Mouse (Mus musculus) bone marrow macrophage, adult 2 months (primary cell): ENCODE data around the gene Map2k7.

ENCODE experiments used
- CTCF ChIP-seq: IDR thresholded peaks from 2 replicates; pipeline ENCODE4 v1.5.1; 2012; ENCODE audit warnings: low read depth, mild to moderate bottlenecking, low read length, moderate library complexity
- POLR2A ChIP-seq: IDR thresholded peaks from 2 replicates; pipeline ENCODE4 v1.6.1; 2012; ENCODE audit warnings: mild to moderate bottlenecking, low read depth, low read length, borderline replicate concordance

DNA sequence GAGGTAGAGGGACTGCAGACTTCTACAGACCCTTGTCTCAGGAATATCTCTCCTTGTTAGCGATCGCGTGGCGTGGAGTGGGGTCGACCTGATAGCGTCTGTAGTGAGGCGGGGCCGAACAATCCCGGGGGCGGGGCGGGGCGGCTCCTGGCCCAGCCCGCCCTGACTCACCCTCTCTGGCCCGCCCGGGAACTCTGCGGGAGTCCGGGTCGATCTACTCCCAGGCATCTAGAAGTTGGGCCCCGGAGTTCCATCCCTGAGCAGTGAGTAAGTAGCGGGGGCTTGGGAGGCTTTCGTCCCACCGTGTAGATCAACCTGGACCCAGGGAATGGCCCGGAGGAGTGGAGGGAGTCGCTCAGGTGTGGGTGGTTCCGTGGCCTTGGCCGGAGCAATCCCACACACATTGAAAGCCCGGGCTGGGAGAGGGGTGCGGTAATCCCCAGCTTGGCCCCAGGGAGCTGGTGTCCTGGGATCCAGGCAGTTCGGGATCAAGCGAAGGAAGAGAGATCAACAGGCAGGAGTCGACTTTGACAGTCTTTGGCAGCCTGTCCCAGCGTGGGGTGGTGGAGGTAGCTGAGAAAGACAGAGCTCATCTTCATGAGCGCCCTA is 11.7 kb upstream of the Map2k7 start, which contains the start of gene Lrrc8e:
- TF ChIP-seq CTCF = no peak
- no peak for TF ChIP-seq POLR2A
